32 mouse cellular contexts compared by ENCODE assay signal in genomic region chrX:156806799-156807198, GRCm38 (mm10).
A peak's percentile ranks its signal among the peaks of the same experiment; 100 is the strongest.
DNase-seq lines count a peak whose midpoint lies in the region; ATAC-seq and TF ChIP-seq lines count a peak whose summit lies in the region.
"Had no signal": no experiment of that assay in that cellular context is flagged by ENCODE, and none has a peak within 500 bp of the region (broad histone marks: within the 10 kb centered on the region; RNA-seq: fewer than 3 reads in every experiment).

No protein-coding gene starts in this region.

- H3K36me3 ChIP-seq in hindbrain, embryonic 14.5 days (replicated peaks; ENCODE audit: control insufficient read depth, insufficient read depth), result no peaks in the 10 kb centered on the region
- H3K36me3 ChIP-seq in hindbrain, embryonic 10.5 days, result no peaks in the 10 kb centered on the region
- no peaks in the 10 kb centered on the region for H3K36me3 ChIP-seq in midbrain, postnatal 0 days (ENCODE audit: insufficient read depth, low read length)
- H3K36me3 ChIP-seq in midbrain, embryonic 13.5 days, result no peaks in the 10 kb centered on the region
- H3K36me3 ChIP-seq: forebrain, embryonic 15.5 days; heart, embryonic 10.5 days; heart, embryonic 15.5 days; limb, embryonic 12.5 days; liver, embryonic 15.5 days; midbrain, embryonic 12.5 days; neural tube, embryonic 12.5 days had no signal

- H3K4me3 ChIP-seq in hindbrain, embryonic 14.5 days (replicated peaks; ENCODE audit: low read length), result no peak overlapping the region
- no peak overlapping the region for H3K4me3 ChIP-seq in hindbrain, embryonic 10.5 days
- no peak overlapping the region for H3K4me3 ChIP-seq in midbrain, postnatal 0 days (ENCODE audit: low read depth, low read length)
- no peak overlapping the region for H3K4me3 ChIP-seq in midbrain, embryonic 13.5 days (replicated peaks)
- H3K4me3 ChIP-seq: forebrain, embryonic 15.5 days; heart, embryonic 10.5 days; heart, embryonic 15.5 days; limb, embryonic 12.5 days; liver, embryonic 15.5 days; midbrain, embryonic 12.5 days; neural tube, embryonic 12.5 days had no signal

- H3K27me3 ChIP-seq in hindbrain, embryonic 14.5 days (ENCODE audit: control insufficient read depth, insufficient read depth, low read length), result no peaks in the 10 kb centered on the region
- no peaks in the 10 kb centered on the region for H3K27me3 ChIP-seq in hindbrain, embryonic 10.5 days (ENCODE audit: insufficient read depth, poor library complexity, severe bottlenecking)
- no peaks in the 10 kb centered on the region for H3K27me3 ChIP-seq in midbrain, postnatal 0 days (ENCODE audit: insufficient read depth, low read length)
- H3K27me3 ChIP-seq in midbrain, embryonic 13.5 days, result no peaks in the 10 kb centered on the region
- H3K27me3 ChIP-seq: forebrain, embryonic 15.5 days; heart, embryonic 15.5 days; limb, embryonic 12.5 days; liver, embryonic 15.5 days; midbrain, embryonic 12.5 days; neural tube, embryonic 12.5 days had no signal

- no peak for ATAC-seq in hindbrain, embryonic 14.5 days (ENCODE audit: low FRiP score)
- ATAC-seq in midbrain, postnatal 0 days (ENCODE audit: low FRiP score), result no peak
- ATAC-seq in midbrain, embryonic 13.5 days, result no peak
- ATAC-seq: activated CD4-positive, CD25-positive, alpha-beta regulatory T cell, adult 4 months; forebrain, embryonic 15.5 days; intestine, embryonic 16.5 days had no signal

- no peak overlapping the region for H3K9ac ChIP-seq in hindbrain, embryonic 14.5 days
- no peak overlapping the region for H3K9ac ChIP-seq in midbrain, postnatal 0 days (replicated peaks; ENCODE audit: low read length, poor library complexity, severe bottlenecking)
- no peak overlapping the region for H3K9ac ChIP-seq in midbrain, embryonic 13.5 days (replicated peaks)
- H3K9ac ChIP-seq: forebrain, embryonic 15.5 days; heart, embryonic 15.5 days; limb, embryonic 12.5 days; liver, embryonic 15.5 days; lung, embryonic 14.5 days; midbrain, embryonic 12.5 days; neural tube, embryonic 12.5 days had no signal

- TF ChIP-seq CTCF in midbrain, postnatal 0 days (IDR thresholded peaks at IDR 0.05), result no peak
- no peak for TF ChIP-seq CTCF in brain, embryonic 14.5 days (IDR thresholded peaks at IDR 0.05; ENCODE audit: borderline replicate concordance, extremely low read depth, insufficient read depth, insufficient read length)

- no peak for TF ChIP-seq POLR2A in brain, embryonic 14.5 days (IDR thresholded peaks at IDR 0.05; ENCODE audit: borderline replicate concordance, extremely low read depth, insufficient read depth, insufficient read length, poor library complexity, severe bottlenecking)

- no peaks in the 10 kb centered on the region for H3K9me3 ChIP-seq in hindbrain, embryonic 14.5 days (ENCODE audit: control insufficient read depth, low read length)
- H3K9me3 ChIP-seq in hindbrain, embryonic 10.5 days, result no peaks in the 10 kb centered on the region
- H3K9me3 ChIP-seq in midbrain, postnatal 0 days (ENCODE audit: low read length), result no peaks in the 10 kb centered on the region
- H3K9me3 ChIP-seq in midbrain, embryonic 13.5 days, result no peaks in the 10 kb centered on the region
- H3K9me3 ChIP-seq: forebrain, embryonic 15.5 days; heart, embryonic 10.5 days; heart, embryonic 15.5 days; limb, embryonic 12.5 days; liver, embryonic 15.5 days; midbrain, embryonic 12.5 days; neural tube, embryonic 12.5 days had no signal

- WGBS in hindbrain, embryonic 14.5 days, result 45% methylated on average over 1 of the region's 1 CpGs
- WGBS in hindbrain, embryonic 10.5 days, result 70% methylated on average over 1 of the region's 1 CpGs
- 40% methylated on average over 1 of the region's 1 CpGs for WGBS in midbrain, postnatal 0 days
- 55% methylated on average over 1 of the region's 1 CpGs for WGBS in midbrain, embryonic 13.5 days

- H3K4me1 ChIP-seq in hindbrain, embryonic 14.5 days (replicated peaks; ENCODE audit: control insufficient read depth, insufficient read depth, low read length), result no peaks in the 10 kb centered on the region; the same call in 1 of the 2 replicates
- no peaks in the 10 kb centered on the region for H3K4me1 ChIP-seq in hindbrain, embryonic 10.5 days (replicated peaks)
- no peaks in the 10 kb centered on the region for H3K4me1 ChIP-seq in midbrain, postnatal 0 days (ENCODE audit: insufficient read depth, low read length)
- H3K4me1 ChIP-seq in midbrain, embryonic 13.5 days (replicated peaks), result no peaks in the 10 kb centered on the region
- H3K4me1 ChIP-seq: forebrain, embryonic 15.5 days; heart, embryonic 10.5 days; heart, embryonic 15.5 days; limb, embryonic 12.5 days; liver, embryonic 15.5 days; midbrain, embryonic 12.5 days; neural tube, embryonic 12.5 days had no signal

- no peak overlapping the region for H3K4me2 ChIP-seq in hindbrain, embryonic 14.5 days (replicated peaks)
- no peak overlapping the region for H3K4me2 ChIP-seq in midbrain, postnatal 0 days (ENCODE audit: low read depth, low read length, poor library complexity, severe bottlenecking)
- no peak overlapping the region for H3K4me2 ChIP-seq in midbrain, embryonic 13.5 days (replicated peaks)
- H3K4me2 ChIP-seq: forebrain, embryonic 15.5 days; heart, embryonic 15.5 days; limb, embryonic 12.5 days; liver, embryonic 15.5 days; lung, embryonic 14.5 days; midbrain, embryonic 12.5 days; neural tube, embryonic 12.5 days had no signal

- H3K27ac ChIP-seq in hindbrain, embryonic 14.5 days, result no peak overlapping the region
- H3K27ac ChIP-seq in hindbrain, embryonic 10.5 days, result no peak overlapping the region
- H3K27ac ChIP-seq in midbrain, postnatal 0 days (ENCODE audit: low read depth, low read length), result no peak overlapping the region
- no peak overlapping the region for H3K27ac ChIP-seq in midbrain, embryonic 13.5 days
- H3K27ac ChIP-seq: forebrain, embryonic 15.5 days; heart, embryonic 10.5 days; heart, embryonic 15.5 days; kidney, postnatal 0 days; limb, embryonic 12.5 days; liver, embryonic 15.5 days; midbrain, embryonic 12.5 days; neural tube, embryonic 12.5 days; stomach, postnatal 0 days had no signal

- DNase-seq in hindbrain, embryonic 14.5 days (ENCODE audit: low spot score), result peak; percentile 36
- no peak for DNase-seq in hindbrain, embryonic 10.5 days (ENCODE audit: low spot score)
- DNase-seq in midbrain, postnatal 0 days (ENCODE audit: low spot score), result peak; percentile 34
- peak; percentile 55 for DNase-seq in brain, embryonic 14.5 days (ENCODE audit: low read depth)
- peak; percentile 80 for DNase-seq in retina, postnatal 1 day
- DNase-seq in embryo, embryonic 10.5 days (ENCODE audit: low spot score), result no peak
- DNase-seq: adrenal gland, adult 2 months; B cell, adult 2 months; cerebellum, adult 11 months; cerebellum, adult 9-11 months; gastrocnemius, postnatal 25 days; heart, adult 11 months; kidney, adult 8-10 months; kidney, postnatal 4 days; layer of hippocampus, postnatal 36 days; lung, embryonic 14.5 days; lung, postnatal 14 days; right cerebral cortex, adult 18-20 months; thymus, adult 18-20 months; thymus, postnatal 25 days had no signal

Comparison
In these comparisons a context has a peak if more than half of its experiments do, and no peak if none do; other contexts are left out.
1. DNase-seq: peak in hindbrain, embryonic 14.5 days (single experiment), midbrain, postnatal 0 days (single experiment), brain, embryonic 14.5 days (single experiment) and retina, postnatal 1 day (single experiment); none in hindbrain, embryonic 10.5 days (single experiment) and embryo, embryonic 10.5 days (single experiment).